Mouse (Mus musculus) forebrain, embryonic 12.5 days (tissue): Measurements from ENCODE around the gene Gemin5. TPM values are rescaled to one million over a fixed set of nuclear protein-coding genes. Genes with fewer than 3 reads are reported as not detected.
"Not testable (repeated sequence)": the region's sequence is repeated elsewhere in the genome, so short reads cannot be mapped to it uniquely, and the experiment has no call there.

Source experiments
- ATAC-seq: fragments of 200-750 bp; cut with Nextera tagmentation; 2 replicates; pipeline ENCODE4 v1.8.0; 2017; ENCODE audit warnings: moderate TSS enrichment; ENCODE audit not compliant: low FRiP score
- H3K27ac ChIP-seq: fragments of 300-500 bp; sonication (generic); 2 replicates; pipeline ENCODE4 v1.5.1; 2016; ENCODE audit warnings: mild to moderate bottlenecking
- H3K27me3 ChIP-seq: fragments of 300-500 bp; sonication (generic); 2 replicates; pipeline ENCODE4 v1.6.1; 2016; ENCODE audit warnings: mild to moderate bottlenecking
- H3K36me3 ChIP-seq: fragments of 300-500 bp; sonication (generic); replicated peaks from 2 replicates; pipeline ENCODE4 v1.6.1; 2016; ENCODE audit warnings: mild to moderate bottlenecking
- H3K4me1 ChIP-seq: fragments of 300-500 bp; sonication (generic); 2 replicates; pipeline ENCODE4 v1.6.1; 2016
- H3K4me2 ChIP-seq: fragments of 300-500 bp; sonication (generic); 2 replicates; pipeline ENCODE4 v1.6.1; 2016; ENCODE audit warnings: mild to moderate bottlenecking, moderate library complexity
- H3K4me3 ChIP-seq: fragments of 300-500 bp; sonication (generic); replicated peaks from 2 replicates; pipeline ENCODE4 v1.5.1; 2016; ENCODE audit warnings: mild to moderate bottlenecking
- H3K9ac ChIP-seq: fragments of 300-500 bp; sonication (generic); 2 replicates; pipeline ENCODE4 v1.6.1; 2016; ENCODE audit warnings: mild to moderate bottlenecking
- H3K9me3 ChIP-seq: fragments of 300-500 bp; sonication (generic); 2 replicates; pipeline ENCODE4 v1.6.1; 2016
- WGBS: fragments of 180-500 bp; shearing (Covaris S2); methylation state at CpG from one replicate; pipeline ENCODE4 v1.1.7; 2016; 5-methylcytosine and 5-hydroxymethylcytosine counted together
- polyA plus RNA-seq: library from polyadenylated mRNA; unstranded; fragments of >200 nt; fragmentation: Nextera tagmentation; extraction: Ambion mirVana; gene quantifications from 2 replicates; pipeline ENCODE4 v1.2.1, GENCODE M21; 2016

The Gemin5 gene
- polyA plus RNA-seq, 1 experiment from 2014 or later: 23.5 TPM

GRCm38 (mm10) chr11:58102581-58103343, 65.6 kb downstream of the Gemin5 start:
- H3K9ac ChIP-seq: peak overlapping the region; percentile 56
- no peaks in the 10 kb centered on the region for H3K9me3 ChIP-seq
- peak overlapping the region; percentile 94; the same call in 1 of the 2 replicates for H3K4me3 ChIP-seq
- peaks cover 30% of the 10 kb centered on the region for H3K4me1 ChIP-seq
- no peak overlapping the region for H3K27ac ChIP-seq
- H3K36me3 ChIP-seq: no peaks in the 10 kb centered on the region
- peak overlapping the region; percentile 80 for H3K4me2 ChIP-seq
- no peak for ATAC-seq
- 85% methylated on average over 9 of the region's 9 CpGs for WGBS
- H3K27me3 ChIP-seq: peaks cover 7% of the 10 kb centered on the region; the same call in 1 of the 2 replicates

- no peak for ATAC-seq
- H3K27ac ChIP-seq: no peak overlapping the region
- no peak overlapping the region for H3K4me2 ChIP-seq
- H3K4me3 ChIP-seq: no peak overlapping the region
- H3K4me1 ChIP-seq: peaks cover 29% of the 10 kb centered on the region
- H3K36me3 ChIP-seq: no peaks in the 10 kb centered on the region
- no peaks in the 10 kb centered on the region for H3K9me3 ChIP-seq
- 83% methylated on average over 3 of the region's 3 CpGs for WGBS
- peaks cover 14% of the 10 kb centered on the region for H3K27me3 ChIP-seq
- no peak overlapping the region for H3K9ac ChIP-seq
Observed at GRCm38 (mm10) chr11:58102146-58102545, 66.2 kb downstream of the Gemin5 start.

GRCm38 (mm10) chr11:58101194-58101720, 67.1 kb downstream of the Gemin5 start:
- Histone ChIP-seq H3K27me3 (peaks cover 23% of the 10 kb centered on the region), H3K9ac (no peak overlapping the region), H3K4me3 (no peak overlapping the region), H3K4me1 (peaks cover 26% of the 10 kb centered on the region), H3K27ac (no peak overlapping the region), H3K36me3 (no peaks in the 10 kb centered on the region), H3K9me3 (no peaks in the 10 kb centered on the region), H3K4me2 (no peak overlapping the region)
- ATAC-seq: no peak
- 85% methylated on average over 4 of the region's 4 CpGs for WGBS

- Histone ChIP-seq H3K4me1 (peaks cover 21% of the 10 kb centered on the region), H3K9me3 (no peaks in the 10 kb centered on the region), H3K9ac (no peak overlapping the region), H3K4me2 (no peak overlapping the region), H3K36me3 (no peaks in the 10 kb centered on the region), H3K27me3 (peaks cover 30% of the 10 kb centered on the region), H3K27ac (no peak overlapping the region), H3K4me3 (no peak overlapping the region)
- WGBS: 89% methylated on average over 2 of the region's 2 CpGs
- ATAC-seq: no peak
Observed at GRCm38 (mm10) chr11:58100006-58100405, 68.3 kb downstream of the Gemin5 start.

GRCm38 (mm10) chr11:58098366-58098720, 70.0 kb downstream of the Gemin5 start:
- not testable (repeated sequence) for H3K27ac ChIP-seq, H3K4me3 ChIP-seq, H3K9ac ChIP-seq, ATAC-seq, H3K36me3 ChIP-seq, H3K9me3 ChIP-seq
- 65% methylated on average over 5 of the region's 5 CpGs for WGBS
- H3K4me2 ChIP-seq: peak overlapping the region; percentile 64; the same call in 1 of the 2 replicates
- H3K27me3 ChIP-seq: peaks cover 30% of the 10 kb centered on the region
- H3K4me1 ChIP-seq: peaks cover 13% of the 10 kb centered on the region

GRCm38 (mm10) chr11:58097621-58098365, 70.5 kb downstream of the Gemin5 start:
- 0 out of 2 replicates have a peak, but pooled peaks have one; percentile 33 for ATAC-seq
- Histone ChIP-seq H3K4me3 (peak overlapping the region; percentile 39), H3K4me2 (peak overlapping the region; percentile 64), H3K9me3 (no peaks in the 10 kb centered on the region), H3K4me1 (peaks cover 7% of the 10 kb centered on the region), H3K9ac (peak overlapping the region; percentile 38), H3K36me3 (no peaks in the 10 kb centered on the region), H3K27ac (no peak overlapping the region), H3K27me3 (peaks cover 30% of the 10 kb centered on the region)
- 2% methylated on average over 28 of the region's 38 CpGs for WGBS

- Histone ChIP-seq H3K27me3 (peaks cover 30% of the 10 kb centered on the region), H3K4me3 (no peak overlapping the region), H3K36me3 (no peaks in the 10 kb centered on the region), H3K27ac (no peak overlapping the region), H3K4me1 (peaks cover 7% of the 10 kb centered on the region), H3K4me2 (peak overlapping the region; percentile 64), H3K9ac (no peak overlapping the region), H3K9me3 (no peaks in the 10 kb centered on the region)
- 54% methylated on average over 20 of the region's 20 CpGs for WGBS
- ATAC-seq: no peak
Observed at GRCm38 (mm10) chr11:58096821-58097620, 71.3 kb downstream of the Gemin5 start.

GRCm38 (mm10) chr11:58096160-58096559, 72.2 kb downstream of the Gemin5 start:
- H3K27ac ChIP-seq: no peak overlapping the region
- no peak for ATAC-seq
- no peak overlapping the region for H3K4me2 ChIP-seq
- 95% methylated on average over 5 of the region's 5 CpGs for WGBS
- no peak overlapping the region for H3K4me3 ChIP-seq
- no peaks in the 10 kb centered on the region for H3K36me3 ChIP-seq
- no peaks in the 10 kb centered on the region for H3K9me3 ChIP-seq
- H3K4me1 ChIP-seq: peaks cover 7% of the 10 kb centered on the region
- peaks cover 30% of the 10 kb centered on the region for H3K27me3 ChIP-seq
- H3K9ac ChIP-seq: no peak overlapping the region

GRCm38 (mm10) chr11:58095561-58095960, 72.8 kb downstream of the Gemin5 start:
- no peak overlapping the region for H3K27ac ChIP-seq
- 92% methylated on average over 1 of the region's 1 CpGs for WGBS

GRCm38 (mm10) chr11:58094766-58095165, 73.6 kb downstream of the Gemin5 start:
- H3K4me2 ChIP-seq: no peak overlapping the region
- peaks cover 30% of the 10 kb centered on the region for H3K27me3 ChIP-seq
- peaks cover 7% of the 10 kb centered on the region for H3K4me1 ChIP-seq
- ATAC-seq: no peak
- H3K9ac ChIP-seq: no peak overlapping the region
- no peak overlapping the region for H3K27ac ChIP-seq
- no peaks in the 10 kb centered on the region for H3K9me3 ChIP-seq
- no peak overlapping the region for H3K4me3 ChIP-seq
- no peaks in the 10 kb centered on the region for H3K36me3 ChIP-seq
- 51% methylated on average over 4 of the region's 4 CpGs for WGBS

More at GRCm38 (mm10) chr11:58095561-58095960, 72.8 kb downstream of the Gemin5 start:
- Histone ChIP-seq H3K4me2 (no peak overlapping the region), H3K4me3 (no peak overlapping the region), H3K27me3 (peaks cover 30% of the 10 kb centered on the region), H3K4me1 (peaks cover 7% of the 10 kb centered on the region), H3K36me3 (no peaks in the 10 kb centered on the region), H3K9me3 (no peaks in the 10 kb centered on the region), H3K9ac (no peak overlapping the region)
- ATAC-seq: no peak

GRCm38 (mm10) chr11:58093021-58093528, 75.3 kb downstream of the Gemin5 start, which contains the start of gene Gm12248:
Gm12248 (minus strand) TSS chr11:58093134.
- no peak within 1 kb of the TSS for H3K27ac ChIP-seq
- H3K4me1 ChIP-seq: peaks cover 7% of the 10 kb centered on the region
- no peaks in the 10 kb centered on the region for H3K36me3 ChIP-seq
- H3K4me3 ChIP-seq: no peak within 1 kb of the TSS
- no peaks in the 10 kb centered on the region for H3K9me3 ChIP-seq
- H3K9ac ChIP-seq: 0 out of 2 replicates have a peak within 1 kb of the TSS, but pooled peaks have one; percentile 7
- WGBS: 16% methylated on average over 12 of the region's 12 CpGs
- H3K27me3 ChIP-seq: peaks cover 26% of the 10 kb centered on the region
- H3K4me2 ChIP-seq: no peak within 1 kb of the TSS
- ATAC-seq: no peak
